Mouse (Mus musculus): Measurements from ENCODE around the gene Pde4dip. TPM values are rescaled to one million over a fixed set of nuclear protein-coding genes. Genes with fewer than 3 reads are reported as not detected.

Gene Pde4dip
- polyA plus RNA-seq, 1 experiment from 2014 or later = 33.2 TPM

DNA sequence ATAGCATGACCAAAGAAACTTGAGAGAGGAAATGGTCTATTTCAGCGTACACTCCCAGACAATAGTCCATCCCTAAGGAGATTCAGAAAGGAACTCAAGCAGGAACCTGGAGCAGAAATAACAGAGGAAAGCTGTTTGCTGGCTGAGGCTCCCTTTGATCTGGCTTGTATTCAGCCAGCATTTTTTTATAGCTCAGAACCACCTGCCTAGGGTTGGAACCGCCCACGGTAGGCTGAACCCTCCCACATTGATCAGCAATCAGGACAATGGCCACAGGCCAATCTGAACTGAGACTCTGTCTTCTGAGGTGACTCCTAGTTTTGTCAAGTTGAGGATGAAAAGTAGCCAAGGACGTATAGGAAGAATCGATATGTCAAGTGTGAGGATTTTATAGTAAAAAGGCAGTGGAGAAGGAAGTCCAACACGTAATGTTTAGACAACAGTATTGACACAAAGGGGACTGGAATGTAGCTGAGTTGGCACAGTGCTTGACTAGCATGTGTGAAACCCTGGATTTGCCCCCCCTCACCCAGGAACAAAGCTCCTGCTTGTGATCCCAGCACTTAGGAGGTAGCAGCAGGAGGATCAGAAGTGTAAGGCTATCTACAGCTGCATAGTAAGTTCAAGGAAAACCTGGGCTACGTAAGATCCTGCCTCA lies 44.2 kb downstream of the Pde4dip start:
- Histone ChIP-seq H3K9me3 (ENCODE audit: control insufficient read depth, low read length) (no peaks in the 10 kb centered on the region), H3K4me1 (replicated peaks; ENCODE audit: control insufficient read depth, insufficient read depth, low read length) (no peaks in the 10 kb centered on the region), H3K27ac (ENCODE audit: low read depth) (no peak overlapping the region), H3K27me3 (replicated peaks; ENCODE audit: control insufficient read depth, insufficient read depth, low read length) (no peaks in the 10 kb centered on the region), H3K4me3 (ENCODE audit: low read depth, low read length) (no peak overlapping the region), H3K9ac (ENCODE audit: low read length) (no peak overlapping the region), H3K4me2 (ENCODE audit: low read length) (no peak overlapping the region), H3K36me3 (ENCODE audit: control insufficient read depth, insufficient read depth, low read length) (no peaks in the 10 kb centered on the region)
- 81% methylated on average over 7 of the region's 7 CpGs for WGBS
- ATAC-seq (replicated peaks; ENCODE audit: low FRiP score, low TSS enrichment, low read depth) = no peak
- DNase-seq (ENCODE audit: low spot score) = no peak

DNA sequence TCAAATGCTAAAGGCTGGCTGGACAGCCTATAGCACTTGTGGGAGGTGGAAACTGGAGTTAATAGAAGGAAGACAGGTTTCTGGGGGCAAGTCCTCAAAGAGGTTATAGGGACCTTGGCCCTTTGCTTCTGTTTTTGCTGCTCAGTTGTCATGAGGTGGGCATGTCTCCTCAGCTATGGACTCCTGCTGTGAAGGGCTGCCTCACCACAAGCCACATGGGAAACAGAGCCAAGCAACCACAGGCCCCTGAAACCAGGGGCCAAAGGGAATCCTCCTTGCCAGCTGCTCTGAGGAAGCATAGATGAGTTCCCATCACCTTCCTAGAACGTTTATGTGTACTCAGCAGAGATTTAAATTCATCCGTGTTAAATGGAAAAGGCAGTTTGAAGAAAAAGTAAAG lies 45.9 kb downstream of the Pde4dip start:
- Histone ChIP-seq H3K4me3 (ENCODE audit: low read depth, low read length) (no peak overlapping the region), H3K36me3 (ENCODE audit: control insufficient read depth, insufficient read depth, low read length) (no peaks in the 10 kb centered on the region), H3K27ac (ENCODE audit: low read depth) (no peak overlapping the region), H3K27me3 (replicated peaks; ENCODE audit: control insufficient read depth, insufficient read depth, low read length) (no peaks in the 10 kb centered on the region), H3K9me3 (ENCODE audit: control insufficient read depth, low read length) (no peaks in the 10 kb centered on the region), H3K9ac (ENCODE audit: low read length) (no peak overlapping the region), H3K4me2 (ENCODE audit: low read length) (no peak overlapping the region), H3K4me1 (replicated peaks; ENCODE audit: control insufficient read depth, insufficient read depth, low read length) (no peaks in the 10 kb centered on the region)
- no peak for ATAC-seq (replicated peaks; ENCODE audit: low FRiP score, low TSS enrichment, low read depth)
- WGBS = 61% methylated on average over 2 of the region's 2 CpGs
- DNase-seq (ENCODE audit: low spot score) = no peak

DNA sequence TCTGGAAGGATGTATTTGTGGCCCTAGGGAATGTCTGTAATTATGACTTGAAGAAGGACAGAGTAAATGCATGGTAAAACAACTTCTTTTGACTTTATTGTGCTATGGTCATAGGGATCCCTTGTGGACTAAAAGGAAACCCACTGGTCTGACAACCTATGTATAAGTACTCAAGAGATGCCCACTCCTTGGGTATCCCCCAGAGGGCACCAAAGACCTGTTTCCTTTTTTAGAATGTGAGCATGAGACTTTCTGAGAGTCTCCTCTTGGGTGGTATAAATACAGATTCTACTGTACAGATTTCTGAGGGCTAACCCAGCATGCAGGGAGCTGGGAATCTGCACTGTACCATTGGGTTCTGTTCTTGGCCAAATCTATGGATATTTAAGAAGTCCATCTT lies 48.1 kb downstream of the Pde4dip start:
- no peak for DNase-seq (ENCODE audit: low spot score)
- no peak for ATAC-seq (replicated peaks; ENCODE audit: low FRiP score, low TSS enrichment, low read depth)
- H3K27me3 ChIP-seq (replicated peaks; ENCODE audit: control insufficient read depth, insufficient read depth, low read length) = no peaks in the 10 kb centered on the region
- H3K27ac ChIP-seq (ENCODE audit: low read depth) = no peak overlapping the region
- no peaks in the 10 kb centered on the region for H3K36me3 ChIP-seq (ENCODE audit: control insufficient read depth, insufficient read depth, low read length)
- H3K4me1 ChIP-seq (replicated peaks; ENCODE audit: control insufficient read depth, insufficient read depth, low read length) = no peaks in the 10 kb centered on the region
- H3K4me3 ChIP-seq (ENCODE audit: low read depth, low read length) = no peak overlapping the region
- no peaks in the 10 kb centered on the region for H3K9me3 ChIP-seq (ENCODE audit: control insufficient read depth, low read length)
- no peak overlapping the region for H3K9ac ChIP-seq (ENCODE audit: low read length)
- H3K4me2 ChIP-seq (ENCODE audit: low read length) = no peak overlapping the region

DNA sequence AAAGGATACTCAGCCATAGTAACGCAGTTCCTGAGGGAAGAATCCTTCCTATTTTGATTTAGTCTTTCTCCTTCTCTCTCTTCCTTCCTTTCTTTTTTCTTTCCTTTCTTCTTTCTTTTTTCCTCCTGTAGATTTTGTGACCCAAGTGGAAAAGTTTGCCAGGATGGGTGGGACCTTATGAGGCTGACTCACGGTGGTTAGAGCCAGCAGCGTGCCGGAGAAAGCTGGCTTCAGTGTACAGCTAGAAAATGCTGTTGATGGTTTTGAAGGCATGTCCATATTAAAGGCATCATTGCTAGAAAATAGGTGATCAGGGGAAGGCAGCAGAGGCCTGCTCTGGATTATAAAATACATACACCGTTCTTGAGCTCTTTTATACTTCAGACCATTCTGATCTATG lies 52.6 kb downstream of the Pde4dip start:
- 91% methylated on average over 5 of the region's 5 CpGs for WGBS
- H3K4me2 ChIP-seq (ENCODE audit: low read length) = no peak overlapping the region
- ATAC-seq (replicated peaks; ENCODE audit: low FRiP score, low TSS enrichment, low read depth) = no peak
- no peaks in the 10 kb centered on the region for H3K36me3 ChIP-seq (ENCODE audit: control insufficient read depth, insufficient read depth, low read length)
- H3K9ac ChIP-seq (ENCODE audit: low read length) = no peak overlapping the region
- no peaks in the 10 kb centered on the region for H3K27me3 ChIP-seq (replicated peaks; ENCODE audit: control insufficient read depth, insufficient read depth, low read length)
- no peak overlapping the region for H3K4me3 ChIP-seq (ENCODE audit: low read depth, low read length)
- H3K27ac ChIP-seq (ENCODE audit: low read depth) = no peak overlapping the region
- H3K9me3 ChIP-seq (ENCODE audit: control insufficient read depth, low read length) = no peaks in the 10 kb centered on the region
- DNase-seq (ENCODE audit: low spot score) = no peak
- no peaks in the 10 kb centered on the region for H3K4me1 ChIP-seq (replicated peaks; ENCODE audit: control insufficient read depth, insufficient read depth, low read length)

DNA sequence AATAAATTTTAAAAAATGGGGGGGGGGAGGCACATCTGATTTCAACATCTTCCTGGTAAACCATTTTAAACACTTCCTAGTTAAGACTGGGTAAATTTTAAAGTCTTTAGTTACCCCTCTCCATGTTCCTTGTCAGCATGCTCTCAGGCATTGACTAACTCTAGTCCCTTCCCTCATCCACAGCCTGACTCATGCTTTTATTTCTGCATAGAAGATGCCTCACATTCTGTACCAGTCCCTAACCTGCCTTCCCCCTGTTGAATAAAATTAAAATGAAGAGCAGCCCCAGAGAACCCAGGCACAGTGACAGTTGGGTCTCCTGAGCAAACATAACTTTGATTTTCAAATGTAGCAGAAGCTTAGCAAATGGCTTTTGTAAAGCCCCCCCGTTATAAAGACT lies 53.9 kb downstream of the Pde4dip start:
- Histone ChIP-seq H3K9me3 (ENCODE audit: control insufficient read depth, low read length) (no peaks in the 10 kb centered on the region), H3K27me3 (replicated peaks; ENCODE audit: control insufficient read depth, insufficient read depth, low read length) (no peaks in the 10 kb centered on the region), H3K27ac (ENCODE audit: low read depth) (no peak overlapping the region), H3K4me2 (ENCODE audit: low read length) (no peak overlapping the region), H3K9ac (ENCODE audit: low read length) (no peak overlapping the region), H3K36me3 (ENCODE audit: control insufficient read depth, insufficient read depth, low read length) (no peaks in the 10 kb centered on the region), H3K4me3 (ENCODE audit: low read depth, low read length) (no peak overlapping the region), H3K4me1 (replicated peaks; ENCODE audit: control insufficient read depth, insufficient read depth, low read length) (no peaks in the 10 kb centered on the region)
- no peak for ATAC-seq (replicated peaks; ENCODE audit: low FRiP score, low TSS enrichment, low read depth)
- 51% methylated on average over 1 of the region's 1 CpGs for WGBS
- no peak for DNase-seq (ENCODE audit: low spot score)

DNA sequence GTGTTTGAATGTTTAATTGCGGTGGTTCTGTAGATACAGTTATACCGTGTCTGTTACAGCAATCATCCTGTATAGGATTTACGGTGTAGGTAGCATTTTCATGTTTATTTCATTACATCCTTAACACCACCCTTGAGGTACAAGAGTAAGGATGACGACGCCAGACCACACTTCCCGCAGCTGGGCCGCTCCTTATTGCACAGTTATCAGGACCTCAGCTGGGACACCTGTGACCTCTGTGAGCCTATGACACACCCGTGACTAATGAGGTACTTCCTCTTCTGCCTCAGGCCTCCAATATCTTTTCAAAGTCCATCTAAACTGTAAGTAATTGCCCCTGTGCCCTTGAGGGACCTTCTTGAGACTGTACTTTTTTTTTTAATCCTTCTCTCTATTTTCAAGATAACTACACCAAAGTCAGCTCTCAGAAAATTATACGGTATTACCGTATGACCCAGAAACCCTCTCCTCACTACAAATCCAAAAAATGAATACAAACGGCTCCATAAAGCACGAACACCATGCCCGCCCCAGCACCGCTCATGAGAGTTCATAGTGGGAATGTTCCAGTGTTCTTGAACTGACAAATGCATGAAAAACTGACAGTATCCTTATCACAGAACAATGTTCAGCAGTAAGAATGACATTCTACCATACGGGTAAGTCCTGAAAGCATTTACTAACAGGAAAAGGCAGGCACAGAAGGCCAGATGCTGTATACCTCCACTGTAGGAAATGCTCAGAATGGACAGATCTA lies 56.8 kb downstream of the Pde4dip start:
- DNase-seq (ENCODE audit: low spot score) (no peak), ATAC-seq (replicated peaks; ENCODE audit: low FRiP score, low TSS enrichment, low read depth) (no peak)
- Histone ChIP-seq H3K9ac (ENCODE audit: low read length) (no peak overlapping the region), H3K9me3 (ENCODE audit: control insufficient read depth, low read length) (no peaks in the 10 kb centered on the region), H3K4me3 (ENCODE audit: low read depth, low read length) (no peak overlapping the region), H3K27me3 (replicated peaks; ENCODE audit: control insufficient read depth, insufficient read depth, low read length) (no peaks in the 10 kb centered on the region), H3K4me2 (ENCODE audit: low read length) (no peak overlapping the region), H3K4me1 (replicated peaks; ENCODE audit: control insufficient read depth, insufficient read depth, low read length) (no peaks in the 10 kb centered on the region), H3K27ac (ENCODE audit: low read depth) (no peak overlapping the region), H3K36me3 (ENCODE audit: control insufficient read depth, insufficient read depth, low read length) (no peaks in the 10 kb centered on the region)
- WGBS = 75% methylated on average over 15 of the region's 15 CpGs

DNA sequence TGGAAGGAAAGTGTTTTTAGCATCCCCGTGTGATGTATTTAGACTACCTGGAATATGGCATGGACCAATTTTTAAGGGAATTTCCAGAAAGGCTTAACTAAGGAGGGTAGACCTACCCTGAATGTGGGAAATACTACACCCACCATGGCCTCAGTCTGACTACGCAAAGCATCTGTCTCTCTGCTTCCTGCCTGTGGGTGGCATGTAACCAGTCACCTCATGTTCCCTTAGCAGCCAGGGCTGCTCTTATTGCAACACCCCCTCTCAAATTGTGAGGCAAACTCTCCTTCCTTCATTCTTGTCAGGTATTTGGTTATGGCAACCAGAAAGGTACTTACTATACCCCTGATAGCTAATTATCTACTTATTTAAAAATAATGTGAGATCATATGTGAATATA lies 57.9 kb downstream of the Pde4dip start:
- 77% methylated on average over 2 of the region's 2 CpGs for WGBS
- no peaks in the 10 kb centered on the region for H3K36me3 ChIP-seq (ENCODE audit: control insufficient read depth, insufficient read depth, low read length)
- DNase-seq (ENCODE audit: low spot score) = no peak
- H3K27ac ChIP-seq (ENCODE audit: low read depth) = no peak overlapping the region
- H3K27me3 ChIP-seq (replicated peaks; ENCODE audit: control insufficient read depth, insufficient read depth, low read length) = no peaks in the 10 kb centered on the region
- H3K9ac ChIP-seq (ENCODE audit: low read length) = no peak overlapping the region
- H3K4me2 ChIP-seq (ENCODE audit: low read length) = no peak overlapping the region
- no peaks in the 10 kb centered on the region for H3K9me3 ChIP-seq (ENCODE audit: control insufficient read depth, low read length)
- no peak for ATAC-seq (replicated peaks; ENCODE audit: low FRiP score, low TSS enrichment, low read depth)
- no peak overlapping the region for H3K4me3 ChIP-seq (ENCODE audit: low read depth, low read length)
- no peaks in the 10 kb centered on the region for H3K4me1 ChIP-seq (replicated peaks; ENCODE audit: control insufficient read depth, insufficient read depth, low read length)

DNA sequence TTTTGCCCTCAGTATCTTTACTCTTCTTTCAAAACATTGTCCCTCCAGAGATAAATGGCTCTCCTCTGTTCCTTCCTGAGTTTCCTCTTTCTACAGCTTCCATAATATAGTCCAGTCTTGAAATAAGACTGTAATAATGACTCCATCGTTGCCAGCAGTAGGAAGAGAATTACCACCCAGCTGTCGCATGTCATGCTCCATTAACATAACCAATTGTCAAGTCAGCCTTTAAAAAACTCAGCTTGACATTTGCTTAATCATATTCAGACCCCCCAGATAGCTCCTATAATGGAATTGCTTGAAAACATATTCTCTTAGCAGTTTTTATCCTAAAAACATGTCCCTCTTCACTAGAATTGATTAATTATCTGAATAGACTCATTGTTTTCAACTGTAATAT lies 58.4 kb downstream of the Pde4dip start:
- DNase-seq (ENCODE audit: low spot score) = no peak
- no peak for ATAC-seq (replicated peaks; ENCODE audit: low FRiP score, low TSS enrichment, low read depth)
- WGBS = 53% methylated on average over 2 of the region's 2 CpGs
- Histone ChIP-seq H3K9ac (ENCODE audit: low read length) (no peak overlapping the region), H3K9me3 (ENCODE audit: control insufficient read depth, low read length) (no peaks in the 10 kb centered on the region), H3K27me3 (replicated peaks; ENCODE audit: control insufficient read depth, insufficient read depth, low read length) (peaks cover 2% of the 10 kb centered on the region; the same call in 1 of the 2 replicates), H3K27ac (ENCODE audit: low read depth) (no peak overlapping the region), H3K4me3 (ENCODE audit: low read depth, low read length) (no peak overlapping the region), H3K4me2 (ENCODE audit: low read length) (no peak overlapping the region), H3K36me3 (ENCODE audit: control insufficient read depth, insufficient read depth, low read length) (no peaks in the 10 kb centered on the region), H3K4me1 (replicated peaks; ENCODE audit: control insufficient read depth, insufficient read depth, low read length) (no peaks in the 10 kb centered on the region)

DNA sequence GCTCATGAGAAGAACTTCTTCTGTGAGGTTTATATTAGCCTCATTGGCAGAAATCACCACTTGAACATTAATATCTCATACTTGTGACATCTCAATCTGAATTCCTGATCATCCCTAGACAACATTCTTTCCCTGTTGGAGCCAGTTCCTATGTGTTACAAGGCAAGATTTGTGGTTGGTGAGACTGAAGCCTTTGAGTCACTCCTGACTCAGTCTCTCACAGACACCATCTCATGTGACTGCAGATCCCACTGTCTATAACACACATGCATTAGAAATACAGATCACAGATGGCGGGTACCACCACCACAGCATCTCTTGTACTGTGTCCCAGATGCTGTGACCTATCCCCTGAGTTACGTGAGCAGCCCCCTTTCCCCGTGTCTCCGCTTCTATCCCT lies 60.2 kb downstream of the Pde4dip start:
- Histone ChIP-seq H3K9me3 (ENCODE audit: control insufficient read depth, low read length) (no peaks in the 10 kb centered on the region), H3K36me3 (ENCODE audit: control insufficient read depth, insufficient read depth, low read length) (no peaks in the 10 kb centered on the region), H3K4me2 (ENCODE audit: low read length) (no peak overlapping the region), H3K27ac (ENCODE audit: low read depth) (no peak overlapping the region), H3K4me1 (replicated peaks; ENCODE audit: control insufficient read depth, insufficient read depth, low read length) (peaks cover 5% of the 10 kb centered on the region; the same call in 1 of the 2 replicates), H3K4me3 (ENCODE audit: low read depth, low read length) (no peak overlapping the region), H3K9ac (ENCODE audit: low read length) (no peak overlapping the region), H3K27me3 (replicated peaks; ENCODE audit: control insufficient read depth, insufficient read depth, low read length) (peaks cover 11% of the 10 kb centered on the region; the same call in 1 of the 2 replicates)
- ATAC-seq (replicated peaks; ENCODE audit: low FRiP score, low TSS enrichment, low read depth) (no peak), DNase-seq (ENCODE audit: low spot score) (no peak)
- 87% methylated on average over 4 of the region's 4 CpGs for WGBS
